Mouse (Mus musculus): ENCODE data around the gene Cadps2. TPM values are rescaled to one million over a fixed set of nuclear protein-coding genes. Genes with fewer than 3 reads are reported as not detected.

Gene Cadps2
- not detected for total RNA-seq (2023)

DNA sequence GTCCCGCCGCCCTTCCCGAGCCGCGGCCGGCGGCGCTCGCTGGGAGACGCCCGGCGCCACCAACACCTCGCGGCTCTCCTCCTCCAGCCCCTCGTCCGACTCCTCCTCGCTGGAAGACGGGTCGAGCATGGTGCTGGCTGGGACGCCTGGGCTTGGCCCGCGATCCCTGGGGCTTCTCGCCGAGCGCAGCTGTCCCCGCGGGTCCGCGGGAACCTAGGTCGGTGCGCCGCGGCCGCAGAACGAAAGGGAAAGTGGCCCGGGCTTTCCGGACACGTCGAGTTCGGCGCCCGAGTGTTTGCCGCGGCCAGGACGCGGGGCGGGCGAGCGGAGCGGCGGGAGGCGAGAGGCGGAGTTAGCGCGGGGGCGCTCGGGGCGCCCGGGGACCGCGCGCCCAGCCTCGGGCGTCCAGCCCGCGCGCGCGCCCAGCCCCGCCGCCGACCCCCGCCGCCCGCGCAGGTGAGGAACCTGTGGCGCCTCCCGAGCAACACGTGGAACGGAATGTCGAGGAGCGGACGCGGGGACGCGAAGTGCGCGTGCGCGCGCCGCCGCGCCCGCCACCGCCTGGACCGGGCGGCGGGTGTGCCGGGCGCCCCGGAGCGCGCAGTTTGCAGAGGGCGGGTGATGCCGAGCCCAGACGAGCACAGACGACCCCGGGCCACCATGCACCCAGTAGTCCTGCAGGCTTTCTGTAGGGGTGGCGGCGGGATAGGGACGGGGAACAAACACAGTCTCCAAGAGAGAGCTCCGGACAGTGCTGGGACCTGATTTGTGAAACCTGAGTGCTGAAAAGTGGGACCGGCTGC, at the start of gene Cadps2:
Cadps2 (minus strand) TSS at position 413 of the 803 bp plus-strand sequence.

DNA sequence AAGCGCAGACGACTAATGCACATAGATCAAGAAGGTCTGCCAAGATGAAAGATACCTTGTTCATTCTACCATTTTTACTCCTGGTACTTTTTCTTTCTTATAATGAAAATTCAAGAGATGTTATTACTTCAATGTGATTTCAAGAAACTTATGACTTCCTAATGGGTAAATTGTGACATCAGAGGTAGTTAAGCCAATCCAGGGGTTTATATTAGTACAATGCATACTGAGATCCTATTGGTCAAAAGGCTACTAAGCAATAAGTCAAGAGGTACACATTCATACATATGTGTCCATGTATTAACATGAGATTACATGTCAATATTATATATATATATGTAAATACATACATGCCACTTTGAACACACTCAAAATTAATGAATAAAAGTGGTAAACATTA, 184.2 kb downstream of the Cadps2 start, which contains the start of gene Rnf148:
Rnf148 (minus strand) TSS at position 101 of the 400 bp plus-strand sequence.

DNA sequence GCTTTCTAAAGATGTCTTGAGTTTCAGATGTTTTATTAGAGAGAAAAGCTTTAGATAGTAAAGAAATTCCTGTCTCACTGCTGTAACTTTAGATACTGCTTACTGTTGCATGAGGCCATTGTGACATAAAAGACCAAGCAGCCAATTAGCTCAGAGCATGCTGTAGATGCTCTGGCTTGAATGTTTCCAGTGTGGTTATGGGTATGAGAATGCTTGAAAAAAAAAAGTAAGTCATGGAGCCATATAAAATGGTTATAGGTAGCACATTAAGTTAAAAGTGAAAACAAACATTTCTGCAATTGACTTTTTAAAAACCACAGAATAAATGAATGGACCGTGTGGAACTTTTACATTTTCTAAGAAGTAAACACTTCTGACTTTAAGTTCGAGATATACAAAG, 189.0 kb downstream of the Cadps2 start, which contains the start of gene Rnf133:
Rnf133 (minus strand) TSS at position 101 of the 400 bp plus-strand sequence.

DNA sequence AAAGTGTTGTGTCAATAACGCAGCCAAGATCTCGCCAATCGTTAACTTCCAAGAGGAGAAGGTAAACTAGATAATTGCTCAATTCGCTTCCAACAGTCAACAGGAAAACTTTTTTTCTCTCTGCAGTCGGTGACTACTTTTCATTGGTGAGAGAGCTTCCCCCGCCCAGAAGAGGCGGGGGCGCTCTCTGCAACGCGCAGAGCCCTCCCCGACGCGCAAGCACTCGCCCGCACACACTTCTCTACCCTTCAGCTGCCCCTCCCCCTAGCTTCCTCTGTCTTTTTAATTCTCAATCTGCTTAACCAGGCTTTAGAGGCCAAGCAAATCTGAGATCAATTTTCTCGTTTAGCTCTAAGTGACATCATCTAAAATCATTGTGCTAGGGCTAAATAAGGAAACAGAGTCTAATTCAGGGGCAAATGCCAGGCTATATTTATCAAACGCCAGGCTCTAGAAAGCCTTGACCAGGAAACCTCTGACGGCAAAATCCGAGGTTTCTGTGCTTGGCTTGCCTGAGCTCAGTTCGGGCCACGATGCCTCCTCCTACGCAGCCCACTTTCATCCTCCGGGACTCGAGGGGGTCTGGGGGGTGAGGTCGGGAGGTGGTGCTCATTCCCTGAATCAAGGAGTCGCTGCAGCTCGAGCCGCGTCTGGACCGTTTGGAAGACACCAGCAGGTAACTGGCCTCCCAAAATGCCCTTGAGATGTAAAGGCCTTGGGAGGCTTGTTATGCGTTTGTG, 590.7 kb downstream of the Cadps2 start, which contains the start of gene Fezf1:
Fezf1 (minus strand) TSS at position 50 of the 740 bp plus-strand sequence.

Other genes starting within 250 kb of the Cadps2 start
- not detected for gene Rnf133, start 189.1 kb downstream of the Cadps2 start, total RNA-seq (2023)
- gene Rnf148, start 184.3 kb downstream of the Cadps2 start, total RNA-seq (2023) = not detected
- gene Tas2r118, start 130.6 kb upstream of the Cadps2 start, total RNA-seq (2023) = not detected